Mouse (Mus musculus) E14TG2a.4 (cell line): Measurements from ENCODE around the gene Frmd4b.

ENCODE experiments used
- CTCF ChIP-seq: conservative IDR thresholded peaks from 2 replicates; pipeline ENCODE4 v1.5.1; 2014; ENCODE audit warnings: low read length
- NANOG ChIP-seq: IDR thresholded peaks from 2 replicates; pipeline ENCODE4 v1.6.1; 2014; ENCODE audit warnings: borderline replicate concordance, low read length, mixed read lengths
- POU5F1 ChIP-seq: IDR thresholded peaks from 2 replicates; pipeline ENCODE4 v1.6.1; 2014; ENCODE audit warnings: low read length, borderline replicate concordance

DNA sequence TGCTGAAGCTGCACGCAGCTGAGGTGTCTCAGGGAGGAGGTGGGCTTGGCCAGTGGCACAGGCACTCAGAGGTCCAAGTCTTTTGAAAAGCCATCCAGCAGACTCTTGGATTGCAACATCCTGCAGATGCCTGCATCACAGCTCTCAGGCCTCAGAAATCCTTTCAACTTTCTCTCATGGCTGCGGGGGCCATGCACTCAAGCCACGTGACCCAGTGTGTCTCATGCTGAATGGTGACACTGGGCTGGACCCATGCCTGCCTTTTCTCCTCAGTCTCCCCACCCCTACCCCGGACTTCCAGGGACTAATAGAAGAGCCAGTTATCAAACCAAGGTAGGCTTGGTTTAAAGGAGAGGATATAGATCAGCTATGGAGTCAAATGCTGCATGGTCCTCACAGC, 66.2 kb downstream of the Frmd4b start:
- no peak for TF ChIP-seq CTCF
- TF ChIP-seq POU5F1: no peak
- TF ChIP-seq NANOG: no peak
